Mouse (Mus musculus): ENCODE measurements around the gene Thap4. TPM values are rescaled to one million over a fixed set of nuclear protein-coding genes. Genes with fewer than 3 reads are reported as not detected.
A peak's percentile ranks its signal among the peaks of the same experiment; 100 is the strongest.

The Thap4 gene
- polyA plus RNA-seq, 1 experiment = 38.7 TPM

DNA sequence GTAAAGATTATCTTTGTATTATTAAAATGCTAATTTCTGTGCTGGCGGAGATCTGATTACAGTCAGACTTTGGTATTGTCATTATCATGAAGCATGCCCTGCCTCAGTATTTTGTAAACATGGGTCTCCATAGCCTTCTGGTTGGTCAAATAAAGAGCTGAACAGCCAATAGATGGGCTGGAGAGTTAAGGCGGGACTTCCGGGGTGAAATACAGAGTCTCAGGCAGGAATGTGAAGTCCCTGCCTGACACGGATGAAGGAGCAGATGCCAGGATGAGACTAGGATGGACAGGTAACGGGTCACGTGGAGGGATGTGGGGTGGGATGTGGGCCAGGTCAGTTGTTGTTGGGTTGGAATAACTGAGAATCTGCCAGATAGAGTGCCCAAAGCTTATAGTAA lies 3.4 kb downstream of the Thap4 start, which contains the start of gene Atg4b:
Gene Atg4b (plus strand): TSS at position 211 of the 400 bp plus-strand sequence.
- Histone ChIP-seq H3K4me3 (ENCODE audit: insufficient read depth, low read length) (no peak within 1 kb of the TSS), H3K4me1 (ENCODE audit: control insufficient read depth, insufficient read depth, low read length) (0 out of 2 replicates have a peak, but pooled peaks cover 2% of the 10 kb centered on the region), H3K27ac (ENCODE audit: insufficient read depth, low read length) (no peak within 1 kb of the TSS)
- TF ChIP-seq POLR2A (IDR thresholded peaks at IDR 0.05; ENCODE audit: low read depth, low read length) (no peak), CTCF (IDR thresholded peaks at IDR 0.05; ENCODE audit: borderline replicate concordance, insufficient read depth, low read length) (no peak)

GRCm38 (mm10) chr1:93748539-93748938 lies 6.1 kb downstream of the Thap4 start:
- Histone ChIP-seq H3K4me3 (ENCODE audit: insufficient read depth, low read length) (no peak overlapping the region), H3K4me1 (ENCODE audit: control insufficient read depth, insufficient read depth, low read length) (0 out of 2 replicates have a peak, but pooled peaks cover 2% of the 10 kb centered on the region), H3K27ac (ENCODE audit: insufficient read depth, low read length) (no peak overlapping the region)
- no peak for TF ChIP-seq CTCF (IDR thresholded peaks at IDR 0.05; ENCODE audit: borderline replicate concordance, insufficient read depth, low read length)
- no peak for TF ChIP-seq POLR2A (IDR thresholded peaks at IDR 0.05; ENCODE audit: low read depth, low read length)

GRCm38 (mm10) chr1:93746179-93746578 lies 8.5 kb downstream of the Thap4 start:
- Histone ChIP-seq H3K4me1 (ENCODE audit: control insufficient read depth, insufficient read depth, low read length) (no peaks in the 10 kb centered on the region), H3K27ac (ENCODE audit: insufficient read depth, low read length) (no peak overlapping the region), H3K4me3 (ENCODE audit: insufficient read depth, low read length) (no peak overlapping the region)
- TF ChIP-seq CTCF (IDR thresholded peaks at IDR 0.05; ENCODE audit: borderline replicate concordance, insufficient read depth, low read length) (no peak), POLR2A (IDR thresholded peaks at IDR 0.05; ENCODE audit: low read depth, low read length) (no peak)

DNA sequence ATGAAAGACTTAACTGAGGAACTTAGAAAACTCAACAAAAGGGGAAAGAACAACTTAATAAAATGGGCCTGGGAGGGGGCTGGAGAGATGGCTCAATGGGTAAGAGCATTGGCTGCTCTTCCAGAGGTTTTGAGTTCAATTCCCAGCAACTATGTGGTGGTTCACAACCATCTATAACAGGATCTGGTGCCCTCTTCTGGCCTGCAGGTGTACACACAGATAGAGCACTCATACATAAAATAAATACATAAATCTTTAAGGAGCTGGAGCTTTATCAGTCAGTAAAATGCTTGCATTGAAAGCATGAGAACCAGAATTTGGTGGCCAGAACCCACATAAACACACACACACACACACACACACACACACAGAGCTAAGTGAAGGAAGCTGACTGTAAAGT lies 11.8 kb downstream of the Thap4 start:
- Histone ChIP-seq H3K4me1 (ENCODE audit: control insufficient read depth, insufficient read depth, low read length) (no peaks in the 10 kb centered on the region; the same call in 1 of the 2 replicates), H3K27ac (ENCODE audit: insufficient read depth, low read length) (no peak overlapping the region), H3K4me3 (ENCODE audit: insufficient read depth, low read length) (no peak overlapping the region)
- TF ChIP-seq CTCF (IDR thresholded peaks at IDR 0.05; ENCODE audit: borderline replicate concordance, insufficient read depth, low read length) (no peak), POLR2A (IDR thresholded peaks at IDR 0.05; ENCODE audit: low read depth, low read length) (no peak)

DNA sequence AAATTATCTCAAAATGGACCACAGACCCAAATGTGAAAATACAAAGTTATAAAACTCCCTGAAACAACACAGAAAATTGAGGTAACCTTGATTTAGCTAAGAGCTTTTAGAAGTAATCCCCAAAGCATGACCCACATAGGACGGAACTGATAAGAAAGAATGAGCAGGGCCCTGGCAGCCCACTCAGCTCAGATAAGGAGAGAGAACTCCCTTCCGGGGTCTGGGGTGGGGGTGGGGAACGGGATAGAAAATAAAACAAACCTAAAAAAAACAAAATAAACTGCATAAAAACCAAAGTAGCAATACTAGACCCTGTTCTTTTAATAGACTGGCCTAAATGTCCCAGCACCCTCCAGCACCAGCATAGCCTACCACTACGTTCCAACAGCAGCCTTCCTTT lies 12.7 kb downstream of the Thap4 start:
- Histone ChIP-seq H3K27ac (ENCODE audit: insufficient read depth, low read length) (no peak overlapping the region), H3K4me1 (ENCODE audit: control insufficient read depth, insufficient read depth, low read length) (no peaks in the 10 kb centered on the region; the same call in 1 of the 2 replicates), H3K4me3 (ENCODE audit: insufficient read depth, low read length) (no peak overlapping the region)
- TF ChIP-seq POLR2A (IDR thresholded peaks at IDR 0.05; ENCODE audit: low read depth, low read length) = no peak
- TF ChIP-seq CTCF (IDR thresholded peaks at IDR 0.05; ENCODE audit: borderline replicate concordance, insufficient read depth, low read length) = no peak

DNA sequence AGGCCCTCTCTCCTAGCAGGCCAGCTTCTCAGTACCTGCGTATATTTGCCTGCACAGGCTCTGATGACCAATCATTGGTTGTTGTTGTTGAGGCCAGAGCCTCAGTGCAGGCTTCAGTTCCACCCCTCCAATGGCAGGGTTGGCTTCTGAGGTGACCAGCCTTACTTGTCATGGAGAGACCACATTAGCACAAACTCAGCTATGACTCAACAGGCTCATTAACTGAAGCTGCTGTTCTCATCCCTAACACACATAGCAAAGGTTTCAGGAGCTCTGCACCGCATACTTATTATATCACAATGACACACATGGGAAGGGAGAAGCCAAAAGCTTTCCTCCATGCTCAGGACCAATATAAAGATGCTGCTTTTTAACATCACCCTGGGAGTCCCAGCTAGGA lies 14.0 kb downstream of the Thap4 start:
- no peaks in the 10 kb centered on the region; the same call in 1 of the 2 replicates for H3K4me1 ChIP-seq (ENCODE audit: control insufficient read depth, insufficient read depth, low read length)
- no peak overlapping the region for H3K4me3 ChIP-seq (ENCODE audit: insufficient read depth, low read length)
- no peak overlapping the region for H3K27ac ChIP-seq (ENCODE audit: insufficient read depth, low read length)
- TF ChIP-seq POLR2A (IDR thresholded peaks at IDR 0.05; ENCODE audit: low read depth, low read length) (no peak), CTCF (IDR thresholded peaks at IDR 0.05; ENCODE audit: borderline replicate concordance, insufficient read depth, low read length) (no peak)

DNA sequence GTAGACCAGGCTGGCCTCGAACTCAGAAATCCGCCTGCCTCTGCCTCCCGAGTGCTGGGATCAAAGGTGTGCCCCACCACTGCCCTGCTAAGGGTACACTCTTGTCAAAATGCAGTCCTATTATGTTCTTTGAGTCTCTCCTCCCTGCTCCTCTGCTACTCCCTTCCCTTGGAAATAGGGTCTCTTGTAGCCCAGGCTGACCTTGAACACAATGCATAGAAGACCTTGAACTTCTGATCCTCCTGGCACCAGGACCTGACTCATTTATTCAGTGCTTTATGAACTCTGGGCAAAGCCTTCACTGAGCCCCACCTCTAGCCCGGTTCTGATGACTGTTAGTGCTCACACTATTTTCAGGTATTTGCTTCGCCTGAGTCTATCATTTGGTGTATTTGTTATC lies 17.0 kb downstream of the Thap4 start:
- Histone ChIP-seq H3K4me3 (ENCODE audit: insufficient read depth, low read length) (no peak overlapping the region), H3K27ac (ENCODE audit: insufficient read depth, low read length) (no peak overlapping the region), H3K4me1 (ENCODE audit: control insufficient read depth, insufficient read depth, low read length) (no peaks in the 10 kb centered on the region; the same call in 1 of the 2 replicates)
- TF ChIP-seq POLR2A (IDR thresholded peaks at IDR 0.05; ENCODE audit: low read depth, low read length) (no peak), CTCF (IDR thresholded peaks at IDR 0.05; ENCODE audit: borderline replicate concordance, insufficient read depth, low read length) (no peak)

DNA sequence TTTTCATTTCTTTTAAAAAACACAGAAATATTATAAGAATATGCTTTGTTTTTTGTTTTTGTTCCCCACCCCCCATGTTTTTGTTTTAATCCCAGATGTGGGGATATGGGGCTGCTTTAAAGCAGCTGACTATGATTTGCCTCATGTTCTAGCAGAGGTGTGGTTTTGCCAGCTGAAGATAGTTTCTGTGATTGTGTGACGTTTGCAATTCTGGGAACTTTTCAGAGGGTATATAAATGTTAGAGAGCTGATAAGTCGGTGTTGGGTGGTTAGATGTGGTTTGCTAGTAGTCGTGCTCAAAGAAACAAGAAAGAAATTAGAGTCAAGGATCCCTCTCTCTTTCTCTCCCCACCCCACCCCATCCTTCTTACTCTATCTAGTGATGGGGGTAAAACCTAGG lies 18.8 kb downstream of the Thap4 start:
- TF ChIP-seq POLR2A (IDR thresholded peaks at IDR 0.05; ENCODE audit: low read depth, low read length) = no peak
- Histone ChIP-seq H3K4me1 (ENCODE audit: control insufficient read depth, insufficient read depth, low read length) (no peaks in the 10 kb centered on the region; the same call in 1 of the 2 replicates), H3K27ac (ENCODE audit: insufficient read depth, low read length) (no peak overlapping the region), H3K4me3 (ENCODE audit: insufficient read depth, low read length) (no peak overlapping the region)

DNA sequence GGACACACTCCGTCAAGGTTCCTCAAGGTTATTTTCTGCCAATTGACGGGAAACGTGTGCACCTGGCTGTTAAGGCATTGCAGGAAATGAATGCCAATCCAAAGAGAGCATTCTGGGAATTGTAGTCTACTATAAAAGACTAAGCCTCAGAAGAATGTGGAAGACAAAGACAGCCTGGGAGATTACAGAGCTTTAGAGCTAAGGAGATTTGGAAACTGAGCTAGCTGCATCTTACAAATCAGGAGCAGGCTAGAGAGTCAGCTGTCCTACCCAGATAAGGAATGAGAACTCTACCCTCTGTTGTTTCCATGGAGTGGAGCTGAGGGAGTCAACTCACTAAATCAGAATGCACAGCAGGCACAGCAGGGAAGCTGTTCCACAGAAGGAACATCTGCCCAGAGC lies 22.8 kb downstream of the Thap4 start:
- TF ChIP-seq CTCF (IDR thresholded peaks at IDR 0.05; ENCODE audit: borderline replicate concordance, insufficient read depth, low read length) = no peak
- TF ChIP-seq POLR2A (IDR thresholded peaks at IDR 0.05; ENCODE audit: low read depth, low read length) = no peak

DNA sequence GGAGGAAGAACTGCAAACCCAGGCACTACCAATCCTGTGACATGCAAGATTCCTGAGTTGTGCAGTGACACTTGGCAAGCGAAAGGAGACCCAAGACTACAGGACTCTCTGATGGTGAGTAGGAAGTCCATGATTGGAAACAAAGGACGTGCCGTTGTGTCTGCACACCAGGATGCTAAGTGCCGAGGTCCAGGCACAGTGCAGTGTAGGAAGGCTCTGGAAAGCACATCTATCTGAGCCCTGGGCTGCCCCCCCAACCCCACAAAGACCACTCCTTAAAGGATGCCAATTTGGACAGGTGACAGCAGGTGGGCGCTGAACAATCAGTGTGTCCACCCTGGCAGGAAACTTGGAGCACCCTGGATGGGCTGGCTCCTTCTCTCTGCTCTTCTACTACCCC lies 23.6 kb downstream of the Thap4 start:
- TF ChIP-seq POLR2A (IDR thresholded peaks at IDR 0.05; ENCODE audit: low read depth, low read length) (no peak), CTCF (IDR thresholded peaks at IDR 0.05; ENCODE audit: borderline replicate concordance, insufficient read depth, low read length) (no peak)
- Histone ChIP-seq H3K4me3 (ENCODE audit: insufficient read depth, low read length) (no peak overlapping the region), H3K27ac (ENCODE audit: insufficient read depth, low read length) (no peak overlapping the region), H3K4me1 (ENCODE audit: control insufficient read depth, insufficient read depth, low read length) (no peaks in the 10 kb centered on the region; the same call in 1 of the 2 replicates)

More for the DNA sequence above, 22.8 kb downstream of the Thap4 start:
- no peak overlapping the region for H3K4me3 ChIP-seq (ENCODE audit: insufficient read depth, low read length)
- H3K4me1 ChIP-seq (ENCODE audit: control insufficient read depth, insufficient read depth, low read length) = no peaks in the 10 kb centered on the region; the same call in 1 of the 2 replicates
- H3K27ac ChIP-seq (ENCODE audit: insufficient read depth, low read length) = no peak overlapping the region

DNA sequence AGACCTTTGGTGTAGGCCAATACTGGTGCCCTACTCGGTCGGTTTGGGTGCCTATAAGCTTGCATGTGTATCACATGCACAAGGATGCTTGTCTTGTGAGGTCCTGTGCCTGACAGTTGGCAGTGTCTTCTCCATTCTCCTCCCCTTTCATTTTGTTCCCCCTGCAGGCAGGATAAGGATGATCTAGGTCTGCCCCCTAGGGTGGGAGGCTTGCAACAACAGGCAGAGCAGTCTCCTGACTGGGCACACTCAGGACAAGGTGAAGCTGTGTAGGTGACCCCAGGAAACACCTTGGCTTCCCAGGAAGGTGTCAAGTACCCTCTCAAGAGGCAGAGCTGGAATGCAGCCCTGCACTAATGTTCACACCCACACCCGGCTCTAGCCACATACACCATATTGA lies 27.7 kb downstream of the Thap4 start:
- TF ChIP-seq CTCF (IDR thresholded peaks at IDR 0.05; ENCODE audit: borderline replicate concordance, insufficient read depth, low read length) = peak; percentile 51; the same call in 1 of the 2 replicates
- no peak for TF ChIP-seq POLR2A (IDR thresholded peaks at IDR 0.05; ENCODE audit: low read depth, low read length)
- Histone ChIP-seq H3K4me1 (ENCODE audit: control insufficient read depth, insufficient read depth, low read length) (peaks cover 6% of the 10 kb centered on the region), H3K27ac (ENCODE audit: insufficient read depth, low read length) (no peak overlapping the region), H3K4me3 (ENCODE audit: insufficient read depth, low read length) (no peak overlapping the region)
